In the genomic region with DNA sequence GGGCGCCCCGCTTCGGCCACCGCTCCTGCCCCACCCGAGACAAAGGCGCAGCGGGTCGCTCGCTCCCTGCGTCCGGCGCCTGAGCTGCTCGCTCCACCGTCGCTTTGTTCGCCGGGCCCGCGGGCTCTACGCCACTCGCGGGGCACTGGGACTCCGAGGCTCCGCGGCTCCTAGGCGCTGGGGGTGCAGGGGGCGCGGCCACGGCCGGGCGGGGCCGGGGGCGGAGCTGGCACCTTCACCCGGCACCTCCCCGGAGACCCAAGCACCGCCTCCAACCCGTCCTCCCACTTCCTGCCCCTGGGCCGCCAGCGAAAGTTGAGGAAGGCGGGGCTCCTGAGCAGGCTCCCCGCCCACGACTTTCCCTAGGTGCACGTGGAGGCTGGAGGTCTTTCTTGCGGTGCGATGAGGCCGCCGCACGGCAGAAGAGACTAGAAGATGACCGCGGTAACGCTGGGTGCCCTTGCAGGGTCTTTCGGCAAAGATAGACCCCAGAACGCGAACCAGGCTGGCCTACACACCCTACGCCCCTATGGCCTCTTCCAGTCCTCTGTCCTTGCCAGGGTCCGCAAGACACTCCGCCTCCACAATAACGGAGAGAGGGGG, we compare ENCODE assay signal across 8 mouse cellular contexts. TPM values are rescaled to one million over a fixed set of nuclear protein-coding genes. Genes with fewer than 3 reads are reported as not detected.
DNase-seq lines count a peak whose midpoint lies in the region; ATAC-seq lines count a peak whose summit lies in the region.

A gene (minus strand): TSS at position 179 of the 603 bp plus-strand sequence.

- H3K36me3 ChIP-seq in intestine, embryonic 14.5 days (ENCODE audit: control insufficient read depth, insufficient read depth, low read length), result no peaks in the 10 kb centered on the region
- H3K36me3 ChIP-seq in midbrain, embryonic 10.5 days, result peaks cover 13% of the 10 kb centered on the region

- peak; percentile 92 for DNase-seq in adrenal gland, adult 8-10 months
- peak; percentile 97 for DNase-seq in embryo, embryonic 11 days
- DNase-seq in gastrocnemius, postnatal 25 days, result peak; percentile 96
- DNase-seq in intestine, embryonic 14.5 days (ENCODE audit: low spot score), result peak; percentile 95
- peak; percentile 68 to 72 for DNase-seq in left cerebral cortex, postnatal 36 days (ENCODE audit: low spot score in 2 of 2)
- DNase-seq in midbrain, embryonic 10.5 days (ENCODE audit: low spot score), result peak; percentile 94
- DNase-seq in right cerebral cortex, postnatal 36 days (ENCODE audit: low spot score in 2 of 2), result peak; percentile 69 to 76
- DNase-seq in urinary bladder, postnatal 4 days (ENCODE audit: low spot score in 2 of 2), result peak; percentile 92 to 93

- peak within 1 kb of the TSS; percentile 78 for H3K9ac ChIP-seq in intestine, embryonic 14.5 days (ENCODE audit: low read length)

- under 1% methylated on average over 49 of the region's 58 CpGs for WGBS in intestine, embryonic 14.5 days
- WGBS in midbrain, embryonic 10.5 days, result under 1% methylated on average over 58 of the region's 58 CpGs

- H3K4me2 ChIP-seq in intestine, embryonic 14.5 days (ENCODE audit: low read length), result peak within 1 kb of the TSS; percentile 97

- intact Hi-C loops in left cerebral cortex, postnatal 36 days (cut with DNase I), result no loop called here

- ATAC-seq in intestine, embryonic 14.5 days (replicated peaks; ENCODE audit: low FRiP score, low TSS enrichment, low read depth), result peak; percentile 91

- H3K4me3 ChIP-seq in intestine, embryonic 14.5 days (ENCODE audit: low read depth, low read length), result peak within 1 kb of the TSS; percentile 89
- H3K4me3 ChIP-seq in midbrain, embryonic 10.5 days, result peak within 1 kb of the TSS; percentile 94

- H3K4me1 ChIP-seq in intestine, embryonic 14.5 days (replicated peaks; ENCODE audit: control insufficient read depth, insufficient read depth, low read length), result peaks cover 30% of the 10 kb centered on the region
- H3K4me1 ChIP-seq in midbrain, embryonic 10.5 days, result peaks cover 59% of the 10 kb centered on the region

- no peaks in the 10 kb centered on the region for H3K9me3 ChIP-seq in intestine, embryonic 14.5 days (ENCODE audit: control insufficient read depth, low read length)
- no peaks in the 10 kb centered on the region for H3K9me3 ChIP-seq in midbrain, embryonic 10.5 days (replicated peaks)

- H3K27me3 ChIP-seq in intestine, embryonic 14.5 days (replicated peaks; ENCODE audit: control insufficient read depth, insufficient read depth, low read length), result no peaks in the 10 kb centered on the region
- H3K27me3 ChIP-seq in midbrain, embryonic 10.5 days (ENCODE audit: low read depth, poor library complexity, severe bottlenecking), result no peaks in the 10 kb centered on the region

- peak within 1 kb of the TSS; percentile 74 for H3K27ac ChIP-seq in intestine, embryonic 14.5 days (ENCODE audit: low read depth)
- peak within 1 kb of the TSS; percentile 98 for H3K27ac ChIP-seq in midbrain, embryonic 10.5 days (replicated peaks)

RNA-seq across cellular contexts. Expression of the gene that starts here (rescaled TPM):
- 10 to 100 TPM; 23.4 to 55.4 (median 39.0) TPM for total RNA-seq in adrenal gland, adult 8-10 months (2022)
- 1 to 10 TPM; 2.4 to 4.4 TPM for total RNA-seq in gastrocnemius, postnatal 25 days (2021)
- 7.2 and 7.5 TPM in 2 replicates for polyA plus RNA-seq in intestine, embryonic 14.5 days (2014; fragmentation: Nextera tagmentation; extraction: Ambion mirVana)
- total RNA-seq in left cerebral cortex, postnatal 36 days (2021), result 10 to 100 TPM in 1 of 2 experiments, 1 to 10 TPM in 1; 9.6 to 12.3 TPM
- 11.4 and 13.3 TPM in 2 replicates for polyA plus RNA-seq in midbrain, embryonic 10.5 days (2016; fragmentation: Nextera tagmentation; extraction: Ambion mirVana)

Comparison
In these comparisons a context has a peak if more than half of its experiments do, and no peak if none do; other contexts are left out.
1. Peak in every context shown above with its lines: DNase-seq, ATAC-seq, H3K4me3 ChIP-seq and H3K27ac ChIP-seq.